Mouse (Mus musculus): Measurements from ENCODE around the gene Pi4k2a. TPM values are rescaled to one million over a fixed set of nuclear protein-coding genes. Genes with fewer than 3 reads are reported as not detected.

Pi4k2a gene
- polyA plus RNA-seq, 1 experiment from 2014 or later: 40.1 TPM

- Histone ChIP-seq H3K9me3 (no peaks in the 10 kb centered on the region), H3K4me1 (peaks cover 21% of the 10 kb centered on the region), H3K36me3 (peaks cover 18% of the 10 kb centered on the region), H3K9ac (no peak overlapping the region), H3K4me3 (no peak overlapping the region), H3K27me3 (replicated peaks) (0 out of 2 replicates have a peak, but pooled peaks cover 4% of the 10 kb centered on the region), H3K27ac (no peak overlapping the region), H3K4me2 (replicated peaks) (no peak overlapping the region)
- 93% methylated on average over 5 of the region's 5 CpGs for WGBS
- no peak for ATAC-seq (ENCODE audit: low FRiP score, low read depth)
Observed at GRCm38 (mm10) chr19:42127024-42127423, 36.8 kb downstream of the Pi4k2a start.

GRCm38 (mm10) chr19:42128052-42128740 lies 37.9 kb downstream of the Pi4k2a start:
- peaks cover 21% of the 10 kb centered on the region for H3K4me1 ChIP-seq
- H3K27ac ChIP-seq: no peak overlapping the region
- ATAC-seq (ENCODE audit: low FRiP score, low read depth): 0 out of 2 replicates have a peak, but pooled peaks have one; percentile 1
- WGBS: 5% methylated on average over 23 of the region's 23 CpGs
- peaks cover 12% of the 10 kb centered on the region for H3K36me3 ChIP-seq
- no peaks in the 10 kb centered on the region for H3K9me3 ChIP-seq
- H3K4me3 ChIP-seq: peak overlapping the region; percentile 49
- H3K9ac ChIP-seq: peak overlapping the region; percentile 52
- H3K4me2 ChIP-seq (replicated peaks): peak overlapping the region; percentile 93
- 0 out of 2 replicates have a peak, but pooled peaks cover 4% of the 10 kb centered on the region for H3K27me3 ChIP-seq (replicated peaks)

GRCm38 (mm10) chr19:42128787-42129508 lies 38.7 kb downstream of the Pi4k2a start, which contains the start of gene Avpi1:
Gene Avpi1 (minus strand): TSS chr19:42129059.
- ATAC-seq (ENCODE audit: low FRiP score, low read depth): peak; percentile 95
- peaks cover 7% of the 10 kb centered on the region; the same call in 1 of the 2 replicates for H3K36me3 ChIP-seq
- H3K27me3 ChIP-seq (replicated peaks): 0 out of 2 replicates have a peak, but pooled peaks cover 4% of the 10 kb centered on the region
- under 1% methylated on average over 54 of the region's 54 CpGs for WGBS
- peak within 1 kb of the TSS; percentile 52 for H3K9ac ChIP-seq
- peak within 1 kb of the TSS; percentile 93 for H3K4me2 ChIP-seq (replicated peaks)
- no peak within 1 kb of the TSS for H3K27ac ChIP-seq
- no peaks in the 10 kb centered on the region for H3K9me3 ChIP-seq
- peaks cover 21% of the 10 kb centered on the region for H3K4me1 ChIP-seq
- H3K4me3 ChIP-seq: peak within 1 kb of the TSS; percentile 49

- peak; percentile 35 for ATAC-seq (ENCODE audit: low FRiP score, low read depth)
- Histone ChIP-seq H3K27ac (no peak overlapping the region), H3K9me3 (no peaks in the 10 kb centered on the region), H3K27me3 (replicated peaks) (0 out of 2 replicates have a peak, but pooled peaks cover 4% of the 10 kb centered on the region), H3K4me1 (peaks cover 21% of the 10 kb centered on the region), H3K36me3 (peaks cover 3% of the 10 kb centered on the region; the same call in 1 of the 2 replicates), H3K4me3 (peak overlapping the region; percentile 49; the same call in 1 of the 2 replicates), H3K9ac (no peak overlapping the region), H3K4me2 (replicated peaks) (peak overlapping the region; percentile 93)
- 12% methylated on average over 14 of the region's 14 CpGs for WGBS
Observed at GRCm38 (mm10) chr19:42129509-42130293, 39.4 kb downstream of the Pi4k2a start.

- 55% methylated on average over 3 of the region's 3 CpGs for WGBS
- Histone ChIP-seq H3K4me3 (no peak overlapping the region), H3K4me2 (replicated peaks) (peak overlapping the region; percentile 93; the same call in 1 of the 2 replicates), H3K4me1 (peaks cover 21% of the 10 kb centered on the region), H3K27me3 (replicated peaks) (0 out of 2 replicates have a peak, but pooled peaks cover 4% of the 10 kb centered on the region), H3K9ac (no peak overlapping the region), H3K36me3 (no peaks in the 10 kb centered on the region), H3K27ac (no peak overlapping the region), H3K9me3 (no peaks in the 10 kb centered on the region)
- no peak for ATAC-seq (ENCODE audit: low FRiP score, low read depth)
Observed at GRCm38 (mm10) chr19:42130294-42130606, 40.0 kb downstream of the Pi4k2a start.

GRCm38 (mm10) chr19:42131101-42131500 lies 40.8 kb downstream of the Pi4k2a start:
- Histone ChIP-seq H3K27ac (no peak overlapping the region), H3K4me1 (peaks cover 21% of the 10 kb centered on the region)
- 62% methylated on average over 5 of the region's 5 CpGs for WGBS

GRCm38 (mm10) chr19:42135070-42135469 lies 44.8 kb downstream of the Pi4k2a start:
- Histone ChIP-seq H3K36me3 (no peaks in the 10 kb centered on the region), H3K4me2 (replicated peaks) (no peak overlapping the region)
- ATAC-seq (ENCODE audit: low FRiP score, low read depth): no peak

More at GRCm38 (mm10) chr19:42131101-42131500, 40.8 kb downstream of the Pi4k2a start:
- Histone ChIP-seq H3K4me2 (replicated peaks) (no peak overlapping the region), H3K9me3 (no peaks in the 10 kb centered on the region), H3K4me3 (no peak overlapping the region), H3K9ac (no peak overlapping the region), H3K36me3 (no peaks in the 10 kb centered on the region), H3K27me3 (replicated peaks) (0 out of 2 replicates have a peak, but pooled peaks cover 4% of the 10 kb centered on the region)
- ATAC-seq (ENCODE audit: low FRiP score, low read depth): no peak

GRCm38 (mm10) chr19:42136126-42136525 lies 45.9 kb downstream of the Pi4k2a start:
- ATAC-seq (ENCODE audit: low FRiP score, low read depth): no peak
- 21% methylated on average over 5 of the region's 5 CpGs for WGBS
- no peaks in the 10 kb centered on the region for H3K9me3 ChIP-seq
- H3K27me3 ChIP-seq (replicated peaks): no peaks in the 10 kb centered on the region
- H3K4me3 ChIP-seq: no peak overlapping the region
- no peak overlapping the region for H3K4me2 ChIP-seq (replicated peaks)
- no peak overlapping the region for H3K27ac ChIP-seq
- H3K9ac ChIP-seq: no peak overlapping the region
- no peaks in the 10 kb centered on the region for H3K36me3 ChIP-seq
- no peaks in the 10 kb centered on the region for H3K4me1 ChIP-seq

More at GRCm38 (mm10) chr19:42135070-42135469, 44.8 kb downstream of the Pi4k2a start:
- Histone ChIP-seq H3K27me3 (replicated peaks) (no peaks in the 10 kb centered on the region), H3K9ac (no peak overlapping the region), H3K4me3 (no peak overlapping the region), H3K27ac (no peak overlapping the region), H3K4me1 (peaks cover 3% of the 10 kb centered on the region; the same call in 1 of the 2 replicates), H3K9me3 (no peaks in the 10 kb centered on the region)

GRCm38 (mm10) chr19:42137167-42137672 lies 47.0 kb downstream of the Pi4k2a start:
- 92% methylated on average over 4 of the region's 4 CpGs for WGBS
- H3K4me3 ChIP-seq: no peak overlapping the region
- H3K36me3 ChIP-seq: no peaks in the 10 kb centered on the region
- no peaks in the 10 kb centered on the region for H3K27me3 ChIP-seq (replicated peaks)
- no peak overlapping the region for H3K9ac ChIP-seq
- no peaks in the 10 kb centered on the region for H3K9me3 ChIP-seq
- H3K27ac ChIP-seq: no peak overlapping the region
- ATAC-seq (ENCODE audit: low FRiP score, low read depth): no peak
- no peak overlapping the region for H3K4me2 ChIP-seq (replicated peaks)
- no peaks in the 10 kb centered on the region for H3K4me1 ChIP-seq

GRCm38 (mm10) chr19:42138517-42139285 lies 48.4 kb downstream of the Pi4k2a start:
- Histone ChIP-seq H3K4me2 (replicated peaks) (no peak overlapping the region), H3K9me3 (no peaks in the 10 kb centered on the region), H3K4me3 (no peak overlapping the region), H3K27me3 (replicated peaks) (no peaks in the 10 kb centered on the region), H3K27ac (no peak overlapping the region), H3K36me3 (no peaks in the 10 kb centered on the region), H3K4me1 (no peaks in the 10 kb centered on the region), H3K9ac (no peak overlapping the region)
- ATAC-seq (ENCODE audit: low FRiP score, low read depth): no peak
- WGBS: 91% methylated on average over 15 of the region's 15 CpGs

Measured in neural tube, embryonic 12.5 days (tissue).